Mouse (Mus musculus) liver, adult (tissue): ENCODE results near the gene Atmin.

Source experiments
- GATA4 ChIP-seq: IDR thresholded peaks from 2 replicates; pipeline ENCODE4 v1.6.1; 2014; ENCODE audit warnings: mild to moderate bottlenecking, low read length; ENCODE audit not compliant: insufficient replicate concordance

The Atmin gene

DNA sequence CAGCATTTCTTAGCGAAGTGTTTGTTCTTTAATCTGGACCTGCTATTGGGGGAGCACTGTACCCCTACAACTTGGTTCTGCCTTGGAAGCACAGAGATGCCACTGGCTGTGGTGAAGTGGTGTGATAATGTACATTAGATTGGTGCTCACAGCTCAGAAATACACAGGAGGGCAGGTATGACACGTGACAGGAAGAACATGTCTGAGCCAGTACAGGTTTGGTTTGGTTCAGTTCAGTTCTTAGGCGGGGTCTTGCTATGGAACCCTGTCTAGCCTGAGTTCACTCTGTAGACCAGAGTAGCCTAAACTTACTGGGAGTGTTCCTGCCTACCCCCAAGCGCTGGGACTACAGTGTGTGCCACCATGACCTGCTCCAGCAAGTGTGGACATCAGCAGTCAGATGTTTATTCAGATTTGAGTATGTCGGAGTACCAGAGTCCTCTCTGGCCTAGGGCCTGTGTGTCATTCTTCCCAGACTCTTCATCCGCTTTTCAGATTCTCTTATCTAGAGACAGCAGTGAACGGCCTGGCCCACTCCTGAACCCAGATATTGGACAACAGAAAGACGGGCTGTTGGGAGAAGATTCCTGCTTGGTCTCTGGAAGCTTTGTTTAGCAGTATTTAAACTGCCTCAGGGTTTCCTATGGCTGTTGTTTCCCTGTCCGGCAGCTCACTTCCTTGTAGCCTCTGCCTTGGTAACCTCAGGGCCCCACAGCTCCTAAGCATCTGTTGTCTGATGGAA is 2.1 kb downstream of the Atmin start:
- no peak for TF ChIP-seq GATA4

DNA sequence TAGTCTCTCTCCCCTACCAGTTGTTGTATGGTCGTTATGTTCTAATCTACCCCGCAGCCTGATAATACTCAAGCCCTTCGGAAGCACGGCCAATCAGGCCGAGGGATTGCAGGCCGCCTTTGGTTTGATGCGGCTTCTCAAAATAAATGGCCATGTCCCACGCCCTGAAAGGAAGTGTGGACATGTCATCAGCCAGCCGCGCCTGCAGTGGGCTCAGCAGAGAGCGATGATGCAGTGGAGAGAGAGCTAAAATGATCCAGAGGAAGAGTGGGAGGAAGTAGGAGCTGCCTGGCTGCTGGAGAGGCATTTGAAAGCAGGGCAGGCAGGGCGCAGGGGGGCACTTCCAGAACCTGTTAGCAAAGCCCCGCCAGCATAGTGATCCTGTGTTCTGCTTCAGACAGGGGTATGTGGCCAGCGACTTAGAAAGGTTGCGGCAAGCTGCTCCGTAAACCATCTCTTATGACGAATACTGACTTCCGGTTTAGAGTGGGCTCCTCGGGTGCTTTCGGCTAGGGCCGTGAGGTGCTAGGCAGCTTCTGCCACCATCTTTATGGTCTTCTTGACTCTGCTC is 3.2 kb downstream of the Atmin start:
- no peak for TF ChIP-seq GATA4

DNA sequence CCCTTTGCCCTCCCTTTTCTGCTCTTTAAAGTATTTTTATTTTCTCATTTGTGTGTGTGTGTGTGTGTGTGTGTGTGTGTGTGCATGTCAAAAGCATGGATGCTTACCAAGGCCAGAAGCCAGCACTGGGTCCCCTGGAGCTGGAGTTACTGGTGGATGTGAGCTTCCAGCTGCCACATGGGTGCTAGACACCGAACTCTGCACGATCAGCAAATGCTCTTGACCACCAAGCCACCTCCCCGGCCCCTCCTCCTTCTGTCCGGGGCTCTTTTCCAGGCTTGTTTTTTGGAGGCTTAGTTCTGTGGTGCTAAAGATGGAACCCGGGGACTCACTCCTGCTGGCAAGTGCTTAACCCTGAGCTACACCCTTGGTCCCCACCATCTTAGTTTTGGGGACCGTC is 3.7 kb downstream of the Atmin start:
- no peak for TF ChIP-seq GATA4

DNA sequence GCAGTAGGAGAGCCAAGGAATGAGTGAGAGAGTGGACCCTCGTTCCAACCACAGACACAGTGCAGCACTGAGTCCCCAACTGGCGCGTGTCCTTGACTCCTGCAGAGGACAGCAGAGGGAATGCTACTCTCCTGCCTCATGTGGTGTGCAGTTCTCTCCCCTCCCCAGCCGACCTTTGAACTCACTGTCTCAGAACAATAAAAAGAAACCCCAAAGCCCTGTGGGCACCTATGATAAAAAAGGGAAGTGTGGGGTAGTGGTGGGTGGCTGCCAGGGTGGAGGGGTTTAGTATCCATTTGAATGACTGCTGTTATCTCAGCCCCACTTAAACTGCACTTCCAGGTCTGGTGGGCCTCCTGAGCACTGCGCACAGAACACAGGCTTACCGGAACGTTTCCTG is 4.4 kb downstream of the Atmin start:
- TF ChIP-seq GATA4 = no peak

DNA sequence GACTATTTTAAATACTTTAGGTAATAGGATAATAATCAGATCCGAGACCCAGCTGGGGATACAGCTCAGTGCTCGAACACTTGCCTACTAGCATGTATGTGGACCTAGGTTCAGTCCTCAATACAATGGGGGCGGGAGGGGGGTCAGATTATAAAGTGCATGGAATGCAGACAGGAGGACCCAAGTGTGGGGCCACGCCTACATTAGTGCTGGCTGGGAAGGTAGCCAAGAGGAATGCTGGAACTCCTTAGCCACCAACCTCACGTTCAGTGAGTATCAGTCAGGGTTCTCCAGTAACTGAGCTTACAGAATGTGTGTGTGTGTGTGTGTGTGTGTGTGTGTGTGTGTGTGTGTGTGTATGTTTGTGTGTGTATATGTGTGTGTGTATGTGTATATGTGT is 8.2 kb downstream of the Atmin start:
- TF ChIP-seq GATA4 = no peak

DNA sequence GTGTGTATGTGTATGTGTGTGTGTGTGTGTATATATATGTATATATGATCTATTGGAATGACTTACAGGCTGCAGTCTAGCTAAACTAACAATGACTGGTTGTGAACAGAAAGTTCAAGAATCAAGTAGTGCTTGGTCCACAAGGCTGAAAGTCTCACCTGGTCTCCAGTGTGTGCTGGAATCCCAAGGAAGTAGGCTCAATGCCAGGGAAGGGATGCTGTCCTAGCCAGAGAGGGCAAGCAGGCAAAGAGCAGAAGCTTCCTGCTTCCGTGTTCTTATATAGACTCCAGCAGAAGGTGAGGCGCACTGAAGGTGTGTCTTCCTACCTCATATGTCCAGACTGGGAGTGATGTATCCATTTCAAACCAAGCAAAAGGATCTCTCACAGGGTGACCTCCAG is 8.6 kb downstream of the Atmin start:
- TF ChIP-seq GATA4 = no peak

DNA sequence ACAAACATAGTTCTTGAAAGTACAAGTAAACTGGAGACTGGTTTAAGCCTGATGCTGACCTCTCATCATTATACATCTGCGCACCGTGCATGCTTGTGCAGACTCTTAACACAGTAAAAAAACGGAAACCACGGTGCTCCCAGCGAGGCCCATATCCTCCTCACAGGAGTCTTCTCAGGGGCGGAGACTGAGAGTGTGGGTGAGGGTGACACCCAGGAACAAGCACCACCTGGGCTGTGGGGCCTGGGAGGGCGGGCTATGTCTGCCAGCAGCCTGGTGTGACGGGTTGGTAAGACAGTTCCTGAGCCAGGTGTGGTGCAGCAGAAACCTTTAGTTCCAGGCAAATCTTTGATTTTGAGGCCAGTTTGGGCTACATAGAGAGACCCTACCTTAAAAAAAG is 9.2 kb downstream of the Atmin start:
- TF ChIP-seq GATA4 = no peak

DNA sequence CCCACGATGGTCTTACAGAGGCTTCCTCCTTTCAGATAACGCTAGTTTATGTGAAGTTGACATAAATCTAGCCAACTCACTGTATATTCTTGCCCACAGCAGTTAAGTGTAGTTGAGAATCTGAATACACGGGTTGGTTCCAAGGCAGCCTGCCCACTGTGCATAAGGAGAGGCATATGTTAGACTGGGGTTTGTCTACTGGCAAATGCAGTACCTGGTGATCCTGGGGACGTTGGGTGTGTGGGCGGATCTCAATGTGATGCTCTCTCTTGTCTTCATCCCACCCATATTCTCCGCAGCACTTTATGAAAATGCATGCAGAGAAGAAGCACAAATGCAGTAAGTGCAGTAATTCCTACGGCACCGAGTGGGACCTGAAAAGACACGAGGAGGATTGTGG is 11.2 kb downstream of the Atmin start:
- TF ChIP-seq GATA4 = no peak

DNA sequence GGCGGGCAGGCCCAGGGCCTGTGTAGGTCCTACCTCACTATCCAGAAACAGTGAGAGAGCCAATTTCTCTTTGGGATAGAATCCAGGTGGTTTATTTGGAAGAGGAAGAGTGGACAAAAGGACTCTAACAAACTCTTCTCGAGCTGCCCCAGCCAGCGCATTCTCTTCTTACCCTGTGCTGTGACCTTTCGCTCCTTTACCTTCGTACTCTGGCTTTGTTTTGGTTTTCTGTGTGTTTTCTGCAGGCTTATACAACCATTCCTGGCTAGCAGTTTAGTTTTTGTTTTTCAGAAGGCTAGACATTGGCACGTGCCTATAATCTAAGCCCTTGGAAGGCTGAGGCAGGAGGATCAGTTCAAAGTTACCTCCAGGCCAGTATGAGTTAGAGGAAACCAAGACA is 26.3 kb downstream of the Atmin start:
- TF ChIP-seq GATA4 = no peak

DNA sequence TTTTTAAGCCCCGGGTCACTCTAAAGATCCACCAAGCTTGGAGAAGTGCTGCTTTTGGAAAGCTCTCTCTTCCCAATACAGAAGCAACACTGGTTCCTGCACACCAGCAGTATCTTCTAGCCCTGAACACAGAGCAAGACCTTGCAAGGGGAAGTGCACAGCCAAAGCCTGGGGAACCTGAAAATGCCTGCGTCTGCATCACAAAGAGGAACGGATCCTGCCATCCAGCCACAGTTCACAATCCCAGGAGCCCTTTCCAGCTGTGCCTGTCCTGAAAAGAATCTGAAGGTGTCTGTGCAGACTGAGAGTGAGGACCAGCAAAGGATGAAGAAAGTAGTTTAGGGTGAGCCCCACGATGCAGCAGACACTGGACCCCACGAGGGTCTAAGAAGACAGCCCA is 31.9 kb downstream of the Atmin start:
- TF ChIP-seq GATA4 = no peak

DNA sequence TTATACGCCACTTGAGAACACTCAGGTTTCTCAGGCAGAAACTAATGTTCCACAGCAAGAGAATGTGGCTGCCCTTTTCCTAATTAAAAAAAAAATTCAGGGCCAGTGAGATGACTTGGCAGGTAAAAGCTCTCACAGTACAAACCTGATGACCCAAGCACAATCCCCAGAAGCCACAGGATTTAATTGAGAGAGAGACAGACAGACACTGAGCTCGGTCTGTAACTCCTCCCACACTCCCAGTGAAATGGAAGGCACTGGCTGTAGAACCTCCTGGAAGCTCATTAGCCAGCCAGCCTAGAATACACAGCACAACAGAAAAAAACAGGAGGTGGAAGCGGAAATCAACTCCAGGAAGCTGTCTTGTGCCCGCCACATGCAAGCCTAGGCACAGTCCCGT is 32.4 kb downstream of the Atmin start:
- no peak for TF ChIP-seq GATA4

DNA sequence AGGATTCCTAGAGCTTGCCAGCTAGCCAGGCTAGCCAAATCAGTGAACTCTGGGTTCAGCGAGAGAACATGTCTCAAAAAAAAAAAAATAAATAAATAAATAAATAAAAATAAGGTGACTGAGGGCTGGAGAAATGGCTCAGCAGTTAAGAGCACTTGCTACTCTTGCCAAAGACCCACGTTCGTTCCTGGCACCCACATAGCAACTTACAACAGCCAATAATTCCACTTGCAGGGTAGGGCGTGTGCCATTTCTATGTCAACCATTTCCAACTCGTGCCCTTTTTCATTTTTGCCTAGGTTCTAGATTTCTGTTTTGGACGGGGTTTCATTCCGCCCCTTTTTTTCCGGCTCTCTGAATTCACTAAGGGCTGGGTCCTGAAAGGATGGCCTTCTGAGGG is 34.9 kb downstream of the Atmin start:
- TF ChIP-seq GATA4 = no peak

DNA sequence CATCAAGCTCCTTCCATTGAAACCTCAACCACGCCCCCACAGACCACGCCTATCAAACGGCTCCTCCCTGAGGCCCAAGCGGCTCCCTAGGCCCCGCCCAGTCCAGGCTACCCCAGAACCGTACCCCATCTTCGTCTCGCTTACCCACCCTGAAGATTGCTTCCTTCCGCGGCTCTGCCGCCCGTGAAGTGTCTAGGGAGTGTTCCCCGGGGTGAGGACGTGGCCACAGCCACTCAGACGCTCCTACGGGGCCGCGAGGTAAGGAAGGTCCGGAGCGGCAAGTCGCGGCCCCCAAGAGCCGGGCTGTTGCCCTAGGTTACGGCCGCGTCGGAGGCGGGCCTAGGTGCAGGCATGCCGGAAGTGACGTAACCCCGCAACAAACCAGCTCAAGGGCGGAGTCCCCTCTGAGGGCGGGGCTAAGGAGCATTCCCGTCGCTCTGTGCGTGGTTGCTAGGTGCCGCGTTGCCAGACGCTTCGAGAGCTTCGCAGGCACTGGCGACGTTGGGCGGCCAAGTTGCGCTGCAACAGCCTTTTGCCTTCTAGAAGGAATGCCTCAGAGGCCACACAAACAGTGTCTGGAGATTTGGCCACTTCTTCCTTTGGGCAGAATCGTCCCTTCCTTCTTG is 35.6 kb downstream of the Atmin start, which contains the start of gene 1700030J22Rik:
Gene 1700030J22Rik (minus strand): TSS at position 329 of the 626 bp plus-strand sequence.
- peak; percentile 41; the same call in 1 of the 2 replicates for TF ChIP-seq GATA4

DNA sequence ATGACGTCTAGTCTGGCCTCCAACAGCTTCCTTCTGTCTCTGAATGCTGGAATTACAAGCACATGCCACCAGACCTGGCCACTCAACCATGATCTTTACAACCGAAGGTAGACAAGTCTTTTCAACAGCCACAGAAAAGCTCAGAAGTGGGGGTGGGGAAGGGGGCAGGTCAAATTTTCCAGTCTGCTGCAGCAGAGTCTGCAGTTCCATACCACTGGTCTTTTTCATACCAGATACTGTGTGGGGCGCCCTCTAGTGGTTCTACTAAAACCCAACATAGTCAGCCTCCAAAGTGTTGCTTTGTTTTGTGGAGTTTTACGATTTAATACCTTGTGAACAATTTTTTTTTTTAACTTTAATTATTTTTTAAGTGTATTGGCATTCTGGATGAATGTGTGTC is 36.9 kb downstream of the Atmin start:
- TF ChIP-seq GATA4 = no peak

DNA sequence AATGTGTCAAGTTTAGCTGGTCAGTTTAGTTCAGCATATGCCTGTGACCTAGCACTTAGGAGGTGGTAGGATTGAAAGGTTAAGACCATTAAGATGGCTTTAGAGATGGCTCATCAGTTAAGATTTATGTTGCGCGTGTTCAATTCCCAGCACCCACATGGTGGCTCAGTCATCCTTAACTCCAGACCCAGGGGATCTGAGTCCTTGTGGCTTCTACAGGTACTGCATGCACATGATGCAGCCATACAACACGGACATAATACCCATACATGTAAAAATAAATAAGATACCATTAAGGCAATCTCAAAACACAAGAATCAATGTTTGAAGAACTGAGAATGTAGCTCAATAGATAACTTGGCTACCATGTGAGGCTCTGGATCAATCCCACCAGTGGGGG is 46.6 kb downstream of the Atmin start:
- no peak for TF ChIP-seq GATA4

DNA sequence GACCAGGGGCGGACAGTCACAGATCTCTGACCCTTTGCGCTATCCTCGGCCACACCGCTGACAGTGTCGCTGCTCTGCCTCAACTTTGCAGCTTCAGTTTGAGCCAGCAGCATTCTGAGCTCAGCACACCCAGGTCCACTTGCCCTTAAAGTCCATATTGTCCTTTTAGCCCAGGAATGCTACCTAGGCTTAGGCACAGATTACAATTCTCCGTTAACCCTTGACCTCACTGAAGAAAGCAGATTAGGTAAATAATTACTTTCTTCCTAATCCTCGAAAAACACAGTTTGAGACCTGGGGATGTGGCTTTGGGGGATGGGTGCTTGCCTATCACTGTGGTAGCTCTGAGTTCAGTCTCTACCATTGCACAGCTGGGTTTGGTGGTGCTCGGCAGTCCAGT is 48.0 kb downstream of the Atmin start:
- no peak for TF ChIP-seq GATA4

DNA sequence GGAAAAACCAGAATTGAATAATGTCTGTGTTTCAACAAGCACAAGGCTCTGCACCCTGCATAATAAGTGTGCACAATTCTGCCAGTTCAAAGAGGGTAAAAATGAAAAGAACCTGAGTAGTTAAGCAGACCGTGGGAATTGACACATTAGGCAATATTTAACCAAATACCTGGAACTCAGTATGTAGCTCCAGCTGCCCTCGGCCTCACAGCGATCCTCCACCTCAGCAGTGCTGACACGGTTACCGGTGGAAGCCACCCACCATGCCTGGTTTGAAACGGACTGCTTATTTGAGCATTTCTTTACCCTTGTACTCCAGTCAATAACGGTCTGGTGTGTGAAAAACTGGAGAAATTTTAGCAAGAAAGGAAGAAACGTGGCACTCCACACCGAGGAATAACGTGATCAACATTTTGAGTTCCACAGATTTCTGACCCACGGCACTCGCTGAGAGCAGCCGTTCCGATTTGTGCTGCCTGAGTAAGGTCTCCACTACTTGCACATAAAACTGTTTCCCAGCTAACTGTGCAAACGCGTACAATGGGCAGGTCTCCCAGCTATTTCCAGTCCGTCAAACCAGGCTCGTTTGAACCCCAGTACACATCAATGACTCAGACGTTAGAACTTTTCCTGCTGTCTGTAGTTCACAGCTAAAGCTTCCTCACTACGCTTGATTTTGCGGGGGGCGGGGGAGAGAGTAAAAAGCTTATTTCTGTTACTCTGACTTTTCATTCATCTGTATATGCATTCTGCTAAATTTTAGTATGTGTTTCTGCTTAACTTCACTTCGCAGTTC is 49.2 kb downstream of the Atmin start:
- TF ChIP-seq GATA4 = no peak
